Mouse (Mus musculus) right cerebral cortex, postnatal 4 days (tissue): ENCODE measurements around the gene Arl8b.

Experiments
- DNase-seq: peaks from one replicate; pipeline ENCODE4 v3.0.0-alpha.2; 2022

Arl8b gene

DNA sequence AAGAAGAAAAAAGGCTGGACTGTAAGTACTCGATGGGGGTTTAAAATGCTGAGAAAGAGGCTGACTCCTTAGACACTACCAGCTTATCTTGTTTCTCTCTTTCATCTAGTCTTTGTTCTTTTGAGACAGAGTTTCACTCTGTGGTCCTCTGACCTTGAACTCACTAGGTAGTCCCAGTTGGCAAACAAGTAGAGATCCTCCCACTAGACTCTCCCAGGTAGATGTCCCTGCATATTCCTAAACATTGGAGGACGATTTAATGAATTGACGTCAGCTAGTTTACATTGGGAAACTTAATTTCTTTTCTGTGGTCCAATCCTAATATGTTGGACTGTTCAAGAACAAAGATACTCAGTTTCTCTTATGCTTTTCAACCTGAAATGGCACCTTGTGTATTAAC lies 2.7 kb downstream of the Arl8b start:
- DNase-seq: no peak

DNA sequence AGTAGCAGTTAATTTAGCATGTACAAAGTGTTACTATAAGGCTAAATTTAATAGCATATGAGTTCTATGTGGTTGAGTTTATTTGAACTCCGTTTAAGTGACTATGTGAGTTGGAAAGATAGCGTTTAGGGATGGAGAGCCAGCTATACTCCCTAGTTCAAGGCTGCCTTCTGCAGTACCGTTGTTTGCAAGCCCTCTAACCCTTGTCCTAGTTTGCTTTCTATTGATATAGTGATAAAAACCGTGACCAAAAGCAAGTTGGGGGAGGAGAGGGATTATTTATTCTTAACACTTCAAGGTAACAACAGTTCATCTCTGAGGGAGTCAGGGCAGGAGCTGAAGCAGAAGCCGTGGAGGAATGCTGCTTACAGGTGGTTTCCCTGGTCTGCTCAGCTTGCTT lies 8.6 kb downstream of the Arl8b start:
- DNase-seq: no peak

DNA sequence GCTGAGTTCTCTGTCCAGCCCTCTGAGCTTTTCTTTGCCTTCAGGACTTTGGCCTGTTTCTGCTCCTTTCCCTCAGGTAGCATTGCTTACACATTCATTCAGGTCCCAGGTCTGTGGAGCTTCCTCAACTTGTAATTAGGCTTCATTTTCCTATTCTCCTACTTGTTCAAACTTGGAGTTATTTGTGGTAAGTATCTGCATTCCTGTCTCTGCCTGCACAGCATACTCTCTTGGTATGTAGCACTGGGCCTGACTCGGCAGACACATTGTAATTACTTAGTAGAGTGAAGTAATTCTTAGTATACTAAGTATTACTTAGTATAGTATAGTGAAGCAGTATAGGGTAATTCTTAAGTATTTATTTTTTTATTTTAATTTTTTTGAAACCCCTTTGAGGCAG lies 13.0 kb downstream of the Arl8b start:
- DNase-seq: no peak

GRCm38 (mm10) chr6:108796706-108797105 lies 13.8 kb downstream of the Arl8b start:
- no peak for DNase-seq

- DNase-seq: no peak
Measured at GRCm38 (mm10) chr6:108805194-108805593, 22.3 kb downstream of the Arl8b start.

DNA sequence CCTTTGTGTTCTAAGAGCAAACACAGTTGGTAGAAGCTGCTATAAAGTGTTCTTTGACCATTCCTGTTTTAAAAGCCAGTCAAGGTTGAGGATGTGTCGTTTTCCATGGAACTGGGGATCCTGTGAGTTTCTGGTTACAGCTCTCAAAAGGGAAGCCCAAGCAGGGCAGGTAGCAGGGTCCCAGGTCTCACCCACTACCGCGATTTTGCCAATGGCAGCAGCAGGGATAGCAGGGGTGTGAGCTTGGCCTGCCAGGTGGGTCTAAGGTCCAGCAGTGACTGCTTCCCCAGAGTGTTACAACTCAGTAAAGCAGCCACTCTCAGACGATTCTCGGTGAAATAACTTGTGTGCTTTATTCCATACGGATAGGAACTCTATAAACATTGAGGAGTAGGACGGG lies 23.0 kb downstream of the Arl8b start:
- DNase-seq: no peak

DNA sequence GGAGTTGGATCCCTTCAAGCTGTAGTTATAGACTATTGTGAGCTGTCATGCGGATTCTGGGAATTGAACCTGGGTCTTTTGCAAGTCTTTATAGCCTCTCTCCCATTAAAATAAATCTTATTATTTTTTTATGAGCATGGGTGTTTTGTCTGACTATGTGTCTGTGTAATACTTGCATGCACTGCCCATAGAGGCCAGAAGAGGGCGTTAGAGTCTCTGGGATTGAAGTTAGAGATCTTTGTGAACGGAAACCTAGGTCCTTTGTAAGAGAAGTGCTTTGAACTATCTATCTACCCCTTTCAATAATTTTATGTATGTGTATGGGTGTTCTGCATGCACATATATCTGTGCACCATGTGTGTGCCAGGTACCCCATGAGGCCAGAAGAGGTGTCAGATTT lies 24.5 kb downstream of the Arl8b start:
- DNase-seq: no peak

DNA sequence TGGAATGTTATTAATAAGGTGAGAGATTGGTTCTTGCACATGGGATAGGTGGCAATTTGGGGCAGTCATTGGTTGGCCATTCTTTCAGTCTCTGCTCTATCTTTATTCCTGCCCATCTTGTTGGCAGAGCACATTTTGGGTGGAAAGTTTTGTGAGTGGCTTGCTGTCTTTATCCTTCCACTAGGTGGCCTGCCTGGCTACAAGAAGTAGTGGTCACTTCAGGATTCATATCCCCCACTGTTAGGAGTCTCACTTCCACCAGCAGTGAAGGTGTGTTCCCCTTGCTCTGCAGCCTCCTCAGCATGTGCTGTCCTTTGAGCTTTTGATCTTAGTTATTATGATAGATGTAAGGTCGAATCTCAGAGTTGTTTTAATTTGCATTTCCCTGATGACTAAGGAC lies 25.9 kb downstream of the Arl8b start:
- no peak for DNase-seq

DNA sequence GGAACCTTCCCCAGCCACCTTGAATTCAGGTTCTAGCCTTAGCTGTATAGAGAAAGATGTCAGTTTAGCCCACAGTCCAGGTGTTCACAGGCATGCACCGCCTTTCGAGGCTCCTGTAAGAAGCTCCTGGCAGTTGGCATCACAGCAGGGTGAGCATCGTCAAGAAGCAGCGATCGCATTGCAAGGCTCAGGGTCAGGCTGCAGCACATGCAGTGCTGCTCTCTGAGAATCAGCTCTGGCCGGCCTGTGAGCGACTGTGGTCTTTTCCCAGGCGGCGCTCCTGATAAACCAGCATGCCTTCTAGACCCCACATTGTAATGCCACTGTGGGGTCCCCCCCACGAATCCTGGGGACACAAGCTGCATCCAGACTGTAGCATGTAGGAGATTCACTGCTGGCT lies 27.3 kb downstream of the Arl8b start:
- no peak for DNase-seq

- no peak for DNase-seq
Measured at GRCm38 (mm10) chr6:108812134-108812533, 29.2 kb downstream of the Arl8b start.

DNA sequence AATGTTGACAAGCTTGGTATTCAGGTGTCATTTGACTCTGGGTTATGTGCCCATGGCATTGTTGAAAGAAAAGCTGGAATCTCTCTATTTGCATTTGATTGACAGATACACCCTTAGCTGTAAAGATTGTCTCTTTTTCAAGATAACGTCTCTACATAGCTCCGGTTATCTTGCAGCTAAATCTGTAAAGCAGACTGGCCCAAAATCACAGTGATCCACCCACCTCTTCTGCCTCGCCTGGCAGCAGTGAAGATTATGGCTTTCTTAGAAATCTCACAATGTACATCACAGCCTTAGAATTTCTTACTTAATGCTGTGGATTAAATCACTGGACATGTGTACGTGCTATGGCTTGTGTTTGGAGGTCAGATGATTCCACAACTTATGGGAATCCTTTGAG lies 34.6 kb downstream of the Arl8b start:
- DNase-seq: no peak

DNA sequence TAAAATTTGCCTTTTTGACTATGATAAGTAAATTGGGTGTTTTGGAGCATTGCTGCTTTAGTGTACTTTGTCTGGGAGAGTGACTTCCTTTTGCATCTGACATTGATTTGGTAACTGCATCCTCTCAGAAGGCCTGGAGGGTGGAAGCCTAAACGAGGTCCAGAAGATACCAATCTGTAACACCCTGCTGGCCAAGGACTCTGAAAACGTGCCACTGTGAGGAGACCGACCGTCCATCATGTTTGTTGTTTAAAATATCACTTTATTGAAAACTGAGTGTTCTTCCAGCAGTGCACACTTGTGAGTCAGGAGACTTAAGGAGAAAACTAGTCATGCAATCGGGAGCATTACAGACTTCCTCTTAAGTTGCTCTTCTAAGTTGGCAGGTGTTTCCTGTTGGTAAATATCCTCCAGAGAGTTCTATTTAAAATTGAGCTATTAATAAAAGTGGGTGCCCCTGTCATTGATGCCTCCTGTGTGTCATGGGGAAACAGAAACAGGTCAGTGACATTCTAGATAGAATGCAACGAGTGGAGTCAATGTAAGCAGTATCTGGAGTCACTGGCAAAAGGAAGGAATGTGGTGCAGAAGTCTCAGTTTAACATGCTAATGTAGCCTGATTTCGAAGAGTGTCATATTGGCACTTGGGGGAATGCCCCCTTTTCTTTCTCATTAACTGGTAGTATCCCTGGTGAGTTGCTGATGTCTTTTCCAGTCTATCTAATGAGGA lies 42.1 kb downstream of the Arl8b start:
- no peak for DNase-seq

- no peak for DNase-seq
Measured at GRCm38 (mm10) chr6:108826070-108826469, 43.2 kb downstream of the Arl8b start.

DNA sequence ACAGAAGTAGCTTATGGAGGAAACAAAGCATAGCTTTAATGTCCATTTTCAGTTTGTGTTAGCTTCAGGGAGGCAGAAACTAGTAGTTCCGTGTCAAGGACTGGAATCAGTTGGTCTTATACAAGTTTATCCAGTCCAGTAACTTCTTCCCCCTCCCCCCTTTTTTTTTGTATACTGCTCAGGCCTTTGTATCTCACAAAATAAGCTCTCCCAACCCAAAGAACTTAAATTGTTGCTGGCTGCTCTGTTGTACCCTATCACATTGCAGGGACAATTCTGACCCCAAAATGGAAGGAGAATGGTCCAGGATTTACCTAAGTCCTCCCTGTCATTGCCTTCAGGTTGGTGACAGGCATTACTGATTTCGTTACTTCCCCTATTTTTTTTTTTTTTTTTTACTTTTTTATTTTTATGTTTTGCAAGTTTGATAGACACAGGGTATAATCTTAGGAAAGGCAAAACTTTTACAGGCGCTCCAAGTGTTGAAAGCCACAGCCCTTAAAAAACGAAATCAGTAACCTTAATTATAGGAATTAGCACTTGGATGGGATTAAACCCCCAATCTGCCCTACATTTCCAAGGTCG lies 44.5 kb downstream of the Arl8b start:
- DNase-seq: no peak

DNA sequence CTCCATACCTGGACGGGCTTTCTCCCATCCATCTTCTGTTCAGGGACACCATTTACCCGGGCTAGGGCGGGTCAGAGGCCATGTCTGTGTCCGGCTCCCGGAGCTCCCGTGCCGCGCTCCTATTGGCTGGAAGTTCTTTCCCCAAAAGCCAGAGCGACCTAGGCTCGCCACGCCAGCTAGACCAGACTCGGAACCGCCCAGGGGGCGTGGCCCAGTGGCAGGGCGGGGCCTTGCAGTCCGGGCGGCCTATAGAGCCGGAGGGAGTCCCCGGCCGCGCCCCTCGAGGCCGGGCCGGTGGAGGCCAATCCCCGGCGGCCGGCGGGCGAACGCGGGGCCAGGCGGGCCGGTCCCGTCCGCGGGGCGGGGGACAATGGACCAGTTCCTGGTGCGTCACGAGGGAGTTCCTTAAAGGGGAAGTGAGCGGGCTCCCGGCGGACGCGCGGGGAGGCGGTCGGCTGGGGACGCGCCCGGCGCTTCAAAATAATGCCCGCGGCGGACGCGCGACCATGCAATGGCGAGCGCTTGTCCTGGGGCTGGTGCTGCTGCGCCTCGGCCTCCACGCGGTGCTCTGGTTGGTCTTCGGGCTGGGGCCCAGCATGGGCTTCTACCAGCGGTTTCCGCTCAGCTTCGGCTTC lies 45.5 kb downstream of the Arl8b start, which contains the start of gene Edem1:
TSS of gene Edem1 (plus strand) at position 408 of the 635 bp plus-strand sequence.
- peak; percentile 86 for DNase-seq

DNA sequence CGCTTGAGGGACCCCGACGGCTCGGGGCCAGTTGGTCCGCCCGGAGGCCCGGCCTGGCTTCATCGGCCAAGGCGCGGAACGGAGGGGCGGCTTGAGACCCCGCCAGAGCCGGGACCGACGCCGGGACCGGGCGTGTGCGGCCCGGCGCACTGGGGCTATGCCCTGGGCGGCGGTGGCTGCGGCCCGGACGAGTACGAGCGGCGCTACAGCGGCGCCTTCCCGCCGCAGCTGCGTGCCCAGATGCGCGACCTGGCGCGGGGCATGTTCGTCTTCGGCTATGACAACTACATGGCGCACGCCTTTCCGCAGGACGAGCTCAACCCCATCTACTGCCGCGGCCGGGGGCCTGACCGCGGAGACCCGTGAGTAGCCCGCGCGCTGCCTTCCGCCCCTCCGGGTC lies 46.0 kb downstream of the Arl8b start:
- DNase-seq: peak; percentile 50

DNA sequence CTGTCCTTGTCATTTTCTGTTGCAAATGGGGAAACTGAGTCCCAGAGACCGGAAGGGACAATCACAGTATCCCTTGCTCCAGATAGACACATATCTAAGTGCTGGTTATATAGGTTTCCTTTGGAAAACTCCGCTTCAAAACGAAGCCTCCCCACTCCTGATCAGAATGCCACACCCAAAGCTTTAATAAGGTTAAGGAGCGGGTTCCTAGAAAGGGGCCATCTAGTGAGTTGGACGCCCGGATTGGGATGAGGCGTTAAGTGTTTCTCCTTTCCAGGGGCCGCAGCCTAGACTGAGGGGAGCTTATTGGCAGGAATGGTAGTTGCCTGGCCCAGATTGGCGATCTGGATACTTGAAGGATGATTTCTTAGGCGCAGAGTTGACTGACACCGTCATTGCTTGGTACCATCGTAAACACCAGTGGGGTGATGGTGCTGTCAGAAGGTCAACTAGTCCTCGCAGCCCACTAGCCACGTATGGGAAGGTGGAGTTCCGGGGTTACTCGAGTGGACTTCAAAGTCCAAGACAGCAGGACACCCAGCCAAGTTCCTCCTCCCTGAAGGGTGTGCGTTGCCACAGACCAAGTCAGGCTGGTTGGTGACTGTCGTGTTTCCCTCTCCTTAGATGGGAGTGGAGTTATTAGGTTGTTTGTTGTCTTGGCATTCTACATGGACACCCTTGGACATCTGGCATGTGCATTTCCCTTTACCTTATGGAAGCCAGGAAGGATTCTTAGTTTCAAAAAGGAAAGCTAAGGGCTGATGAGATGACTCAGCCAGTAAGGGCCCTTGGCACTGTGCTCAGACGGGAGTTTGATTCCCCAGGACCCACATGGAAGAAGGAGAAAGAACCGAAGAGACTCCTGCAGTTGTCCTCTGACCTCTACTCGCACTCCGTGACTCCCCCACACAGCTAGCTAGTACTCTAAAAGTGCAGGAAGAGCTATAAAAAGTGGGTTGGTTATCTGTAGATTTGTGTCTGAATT lies 46.8 kb downstream of the Arl8b start:
- no peak for DNase-seq

GRCm38 (mm10) chr6:108832170-108832569 lies 49.3 kb downstream of the Arl8b start:
- DNase-seq: no peak

- no peak for DNase-seq
Measured at GRCm38 (mm10) chr6:108832989-108833388, 50.1 kb downstream of the Arl8b start.

DNA sequence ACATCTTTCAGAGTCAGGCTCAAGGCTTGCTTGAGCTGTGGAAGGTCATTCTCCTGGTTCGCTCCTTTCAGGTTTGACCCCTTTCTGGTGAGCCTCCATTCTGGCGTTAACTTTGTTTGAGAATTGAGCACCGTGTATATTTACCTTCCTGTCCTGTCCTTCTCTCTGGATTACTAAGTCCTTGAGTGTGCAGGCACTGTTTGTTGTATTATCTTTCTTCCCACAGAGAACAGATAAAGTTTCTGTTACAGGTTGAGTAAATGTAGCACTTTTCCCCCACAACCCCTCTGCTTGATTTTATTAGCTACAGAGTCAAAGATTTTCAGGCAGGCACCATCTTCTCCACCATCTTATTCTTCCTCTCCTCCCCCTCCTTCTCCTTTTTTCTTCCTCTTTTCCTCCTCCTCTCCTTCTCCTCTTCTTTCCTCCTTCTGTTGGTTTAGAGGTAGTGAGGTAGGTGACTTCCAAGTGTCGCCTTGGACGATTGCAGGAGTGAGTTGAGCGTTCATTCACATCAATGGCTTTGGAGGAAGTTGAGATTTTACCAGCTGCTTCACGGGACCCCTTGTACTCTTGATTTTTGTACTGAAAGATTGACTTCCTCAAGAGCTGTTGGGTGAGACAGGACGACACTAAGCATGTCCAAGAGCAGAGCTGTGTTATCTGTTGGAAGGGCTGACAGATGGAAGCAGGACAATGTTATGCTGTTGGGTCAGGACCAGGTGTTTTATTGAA lies 51.2 kb downstream of the Arl8b start:
- DNase-seq: no peak

GRCm38 (mm10) chr6:108835765-108836691 lies 53.1 kb downstream of the Arl8b start:
- no peak for DNase-seq
